ENCODE assay signal across 13 mouse cellular contexts in genomic region chr3:85773886-85774285, GRCm38 (mm10). TPM values are rescaled to one million over a fixed set of nuclear protein-coding genes. Genes with fewer than 3 reads are reported as not detected.
DNase-seq lines count a peak whose midpoint lies in the region; ATAC-seq and TF ChIP-seq lines count a peak whose summit lies in the region.
"Had no signal": no experiment of that assay in that cellular context is flagged by ENCODE, and none has a peak within 500 bp of the region (broad histone marks: within the 10 kb centered on the region; RNA-seq: fewer than 3 reads in every experiment).

No protein-coding gene starts in this region.

- WGBS in lung, postnatal 0 days: 27% methylated on average over 4 of the region's 4 CpGs
- WGBS in olfactory bulb, adult 2 months: 31% methylated on average over 4 of the region's 4 CpGs
- WGBS in kidney, embryonic 15.5 days: 70% methylated on average over 4 of the region's 4 CpGs

- no peak overlapping the region for H3K27ac ChIP-seq in lung, postnatal 0 days (ENCODE audit: low read length)
- H3K27ac ChIP-seq in olfactory bulb, adult 2 months (ENCODE audit: insufficient read depth, low read depth, low read length): peak overlapping the region; percentile 33; the same call in 1 of the 2 replicates
- no peak overlapping the region for H3K27ac ChIP-seq in kidney, embryonic 15.5 days
- H3K27ac ChIP-seq: kidney, postnatal 0 days; liver, embryonic 12.5 days had no signal

- TF ChIP-seq POLR2A in olfactory bulb, adult 2 months (IDR thresholded peaks at IDR 0.05; ENCODE audit: insufficient read depth, low read depth, low read length): no peak

- no peak overlapping the region for H3K4me3 ChIP-seq in lung, postnatal 0 days (ENCODE audit: low read depth, low read length)
- no peak overlapping the region for H3K4me3 ChIP-seq in olfactory bulb, adult 2 months (ENCODE audit: insufficient read depth, low read depth, low read length)
- H3K4me3 ChIP-seq in kidney, embryonic 15.5 days (replicated peaks): no peak overlapping the region
- H3K4me3 ChIP-seq: liver, embryonic 12.5 days had no signal

- no peaks in the 10 kb centered on the region for H3K4me1 ChIP-seq in lung, postnatal 0 days (ENCODE audit: insufficient read depth, low read depth, low read length)
- peaks cover 11% of the 10 kb centered on the region for H3K4me1 ChIP-seq in olfactory bulb, adult 2 months (ENCODE audit: control insufficient read depth, insufficient read depth, low read length)
- peaks cover 13% of the 10 kb centered on the region; the same call in 1 of the 2 replicates for H3K4me1 ChIP-seq in kidney, embryonic 15.5 days
- H3K4me1 ChIP-seq: liver, embryonic 12.5 days had no signal

- no peaks in the 10 kb centered on the region for H3K9me3 ChIP-seq in lung, postnatal 0 days (ENCODE audit: low read length)
- no peaks in the 10 kb centered on the region for H3K9me3 ChIP-seq in kidney, embryonic 15.5 days (replicated peaks)
- H3K9me3 ChIP-seq: liver, embryonic 12.5 days had no signal

- no peak for TF ChIP-seq CTCF in lung, postnatal 0 days (IDR thresholded peaks at IDR 0.05)
- TF ChIP-seq CTCF in olfactory bulb, adult 2 months (IDR thresholded peaks at IDR 0.05; ENCODE audit: insufficient read depth, low read depth, low read length): no peak

- no peaks in the 10 kb centered on the region for H3K36me3 ChIP-seq in lung, postnatal 0 days (ENCODE audit: insufficient read depth, low read length)
- H3K36me3 ChIP-seq in kidney, embryonic 15.5 days: no peaks in the 10 kb centered on the region
- H3K36me3 ChIP-seq: liver, embryonic 12.5 days had no signal

- H3K9ac ChIP-seq in lung, postnatal 0 days (replicated peaks; ENCODE audit: low read depth): no peak overlapping the region
- no peak overlapping the region for H3K9ac ChIP-seq in kidney, embryonic 15.5 days
- H3K9ac ChIP-seq: liver, embryonic 12.5 days had no signal

- no peak for TF ChIP-seq EP300 in lung, postnatal 0 days (IDR thresholded peaks at IDR 0.05)

- DNase-seq in lung, postnatal 0 days (ENCODE audit: low spot score): peak; percentile 25
- DNase-seq in lung, postnatal 25 days (ENCODE audit: low spot score): no peak
- DNase-seq in adrenal gland, postnatal 10 days: peak; percentile 34
- DNase-seq in heart, adult 8-10 months (ENCODE audit: low spot score): peak; percentile 28
- DNase-seq in gastrocnemius, adult 8-10 months (ENCODE audit: low spot score in 2 of 2): no peak
- DNase-seq in left cerebral cortex, postnatal 25 days (ENCODE audit: low spot score in 2 of 2): no peak
- DNase-seq: layer of hippocampus, postnatal 36 days; lung, postnatal 4 days; thymus, postnatal 4 days had no signal

- intact Hi-C loops in left cerebral cortex, postnatal 25 days (cut with DNase I): no loop called here

- ATAC-seq in lung, postnatal 0 days: peak; percentile 68
- ATAC-seq in kidney, embryonic 15.5 days (replicated peaks; ENCODE audit: low FRiP score): no peak
- ATAC-seq: liver, embryonic 12.5 days had no signal

- H3K4me2 ChIP-seq in lung, postnatal 0 days (replicated peaks; ENCODE audit: low read depth, low read length): no peak overlapping the region
- no peak overlapping the region for H3K4me2 ChIP-seq in kidney, embryonic 15.5 days
- H3K4me2 ChIP-seq: liver, embryonic 12.5 days had no signal

- no peaks in the 10 kb centered on the region for H3K27me3 ChIP-seq in lung, postnatal 0 days (replicated peaks; ENCODE audit: insufficient read depth, low read length)
- no peaks in the 10 kb centered on the region for H3K27me3 ChIP-seq in kidney, embryonic 15.5 days
- H3K27me3 ChIP-seq: liver, embryonic 12.5 days had no signal

RNA-seq across cellular contexts. Expression of gene Fam160a1, which starts 43.2 kb away (rescaled TPM):
- polyA plus RNA-seq in lung, postnatal 0 days (2015; fragmentation: Nextera tagmentation; extraction: Ambion mirVana): 4.6 and 5.3 TPM in 2 replicates
- total RNA-seq in adrenal gland, postnatal 10 days (2021): 1 to 10 TPM; 6.1 to 9.4 TPM
- total RNA-seq in heart, adult 8-10 months (2022): 10 to 100 TPM; 54.1 to 61.6 (median 58.5) TPM
- polyA plus RNA-seq in olfactory bulb, adult 2 months (2012; ENCODE audit: insufficient read depth, insufficient read length, low replicate concordance, missing spikeins): not detected in 2 replicates
- 10 to 100 TPM; 52.1 to 58.4 (median 56.9) TPM for total RNA-seq in gastrocnemius, adult 8-10 months (2022)
- 1 to 10 TPM; 3.6 to 5.2 TPM for total RNA-seq in left cerebral cortex, postnatal 25 days (2021)
- polyA plus RNA-seq in kidney, embryonic 15.5 days (2015; fragmentation: Nextera tagmentation; extraction: Ambion mirVana): 5.0 and 5.1 TPM in 2 replicates

Comparison
In these comparisons a context has a peak if more than half of its experiments do, and no peak if none do; other contexts are left out.
1. DNase-seq: peak in lung, postnatal 0 days (single experiment), adrenal gland, postnatal 10 days (single experiment) and heart, adult 8-10 months (single experiment); none in lung, postnatal 25 days (single experiment), gastrocnemius, adult 8-10 months (0 of 2) and left cerebral cortex, postnatal 25 days (0 of 2).
2. RNA of gene Fam160a1, which starts 43.2 kb away (total RNA-seq): 54.1 to 61.6 TPM in heart, adult 8-10 months and 52.1 to 58.4 TPM in gastrocnemius, adult 8-10 months; 6.1 to 9.4 TPM in adrenal gland, postnatal 10 days and 3.6 to 5.2 TPM in left cerebral cortex, postnatal 25 days; every median in the first group is over 4 times any median in the second.